Mouse (Mus musculus): ENCODE measurements around the gene Trim60. TPM values are rescaled to one million over a fixed set of nuclear protein-coding genes. Genes with fewer than 3 reads are reported as not detected.

Trim60 gene
- polyA plus RNA-seq, 1 experiment from 2014 or later = not detected

GRCm38 (mm10) chr8:64959025-64959424, 59.4 kb downstream of the Trim60 start:
- H3K9me3 ChIP-seq = no peaks in the 10 kb centered on the region
- H3K4me3 ChIP-seq = no peak overlapping the region
- no peaks in the 10 kb centered on the region for H3K27me3 ChIP-seq (replicated peaks; ENCODE audit: low read depth, poor library complexity, severe bottlenecking)
- DNase-seq (ENCODE audit: low spot score) = no peak
- H3K4me1 ChIP-seq = no peaks in the 10 kb centered on the region
- WGBS = 86% methylated on average over 9 of the region's 9 CpGs
- H3K27ac ChIP-seq (replicated peaks) = no peak overlapping the region
- peaks cover 10% of the 10 kb centered on the region for H3K36me3 ChIP-seq (replicated peaks)

- Histone ChIP-seq H3K4me3 (no peak overlapping the region), H3K9me3 (no peaks in the 10 kb centered on the region), H3K27ac (replicated peaks) (no peak overlapping the region), H3K4me1 (no peaks in the 10 kb centered on the region), H3K36me3 (replicated peaks) (no peaks in the 10 kb centered on the region), H3K27me3 (replicated peaks; ENCODE audit: low read depth, poor library complexity, severe bottlenecking) (no peaks in the 10 kb centered on the region)
- no peak for DNase-seq (ENCODE audit: low spot score)
- 84% methylated on average over 6 of the region's 6 CpGs for WGBS
Measured at GRCm38 (mm10) chr8:64952101-64952500, 66.3 kb downstream of the Trim60 start.

Other genes starting within 250 kb of the Trim60 start
- gene Klhl2, start 168.6 kb downstream of the Trim60 start, polyA plus RNA-seq (2016; fragmentation: Nextera tagmentation; extraction: Ambion mirVana) = 10.5 and 12.8 TPM in 2 replicates
- 17.6 and 18.2 TPM in 2 replicates for gene Tmem192, start 71.4 kb downstream of the Trim60 start, polyA plus RNA-seq (2016; fragmentation: Nextera tagmentation; extraction: Ambion mirVana)
- gene Trim75, start 30.8 kb downstream of the Trim60 start, polyA plus RNA-seq (2016; fragmentation: Nextera tagmentation; extraction: Ambion mirVana) = not detected in 2 replicates
- 0.28 TPM in 1 of 2 replicates, not detected in the other for gene Trim61, start 61 bp downstream of the Trim60 start, polyA plus RNA-seq (2016; fragmentation: Nextera tagmentation; extraction: Ambion mirVana)
- gene Apela, start 18.8 kb upstream of the Trim60 start, polyA plus RNA-seq (2016; fragmentation: Nextera tagmentation; extraction: Ambion mirVana) = 1.6 and 2.6 TPM in 2 replicates
- not detected in 2 replicates for gene Gm10663, start 56.4 kb upstream of the Trim60 start, polyA plus RNA-seq (2016; fragmentation: Nextera tagmentation; extraction: Ambion mirVana)
- not detected in 2 replicates for gene BC030870, start 111.0 kb upstream of the Trim60 start, polyA plus RNA-seq (2016; fragmentation: Nextera tagmentation; extraction: Ambion mirVana)